Mouse (Mus musculus): Measurements from ENCODE around the gene Tcf7l2.
A peak's percentile ranks its signal among the peaks of the same experiment; 100 is the strongest.

Tcf7l2 gene

GRCm38 (mm10) chr19:55761086-55761485, 19.5 kb downstream of the Tcf7l2 start:
- no peak for DNase-seq

- DNase-seq, result no peak
Observed at GRCm38 (mm10) chr19:55762187-55762586, 20.6 kb downstream of the Tcf7l2 start.

- no peak for DNase-seq
Observed at GRCm38 (mm10) chr19:55765814-55766213, 24.2 kb downstream of the Tcf7l2 start.

GRCm38 (mm10) chr19:55767104-55767503, 25.5 kb downstream of the Tcf7l2 start:
- DNase-seq, result no peak

- no peak for DNase-seq
Observed at GRCm38 (mm10) chr19:55767579-55767978, 26.0 kb downstream of the Tcf7l2 start.

GRCm38 (mm10) chr19:55768246-55768645, 26.6 kb downstream of the Tcf7l2 start:
- DNase-seq, result no peak

GRCm38 (mm10) chr19:55768889-55769288, 27.3 kb downstream of the Tcf7l2 start:
- DNase-seq, result no peak

- DNase-seq, result no peak
Observed at GRCm38 (mm10) chr19:55774334-55774733, 32.7 kb downstream of the Tcf7l2 start.

- no peak for DNase-seq
Observed at GRCm38 (mm10) chr19:55774824-55775223, 33.2 kb downstream of the Tcf7l2 start.

GRCm38 (mm10) chr19:55779871-55780270, 38.3 kb downstream of the Tcf7l2 start:
- DNase-seq, result no peak

GRCm38 (mm10) chr19:55781087-55781486, 39.5 kb downstream of the Tcf7l2 start:
- DNase-seq, result no peak

GRCm38 (mm10) chr19:55781681-55782080, 40.1 kb downstream of the Tcf7l2 start:
- no peak for DNase-seq

GRCm38 (mm10) chr19:55784796-55785418, 43.3 kb downstream of the Tcf7l2 start:
- DNase-seq, result no peak

- DNase-seq, result peak; percentile 32
Observed at GRCm38 (mm10) chr19:55787420-55787819, 45.8 kb downstream of the Tcf7l2 start.

- no peak for DNase-seq
Observed at GRCm38 (mm10) chr19:55788285-55788904, 46.8 kb downstream of the Tcf7l2 start.

- no peak for DNase-seq
Observed at GRCm38 (mm10) chr19:55788905-55789295, 47.3 kb downstream of the Tcf7l2 start.

- no peak for DNase-seq
Observed at GRCm38 (mm10) chr19:55789838-55790237, 48.2 kb downstream of the Tcf7l2 start.

- no peak for DNase-seq
Observed at GRCm38 (mm10) chr19:55791293-55791692, 49.7 kb downstream of the Tcf7l2 start.

- DNase-seq, result no peak
Observed at GRCm38 (mm10) chr19:55791886-55792285, 50.3 kb downstream of the Tcf7l2 start.

GRCm38 (mm10) chr19:55792571-55792970, 51.0 kb downstream of the Tcf7l2 start:
- DNase-seq, result peak; percentile 17

GRCm38 (mm10) chr19:55793029-55793428, 51.4 kb downstream of the Tcf7l2 start:
- no peak for DNase-seq

- no peak for DNase-seq
Observed at GRCm38 (mm10) chr19:55794194-55794945, 52.8 kb downstream of the Tcf7l2 start.

GRCm38 (mm10) chr19:55794946-55795340, 53.3 kb downstream of the Tcf7l2 start:
- no peak for DNase-seq

GRCm38 (mm10) chr19:55795349-55795748, 53.7 kb downstream of the Tcf7l2 start:
- DNase-seq, result no peak
